Mouse (Mus musculus): ENCODE measurements around the gene Atraid. TPM values are rescaled to one million over a fixed set of nuclear protein-coding genes. Genes with fewer than 3 reads are reported as not detected.
"Not testable (repeated sequence)": the region's sequence is repeated elsewhere in the genome, so short reads cannot be mapped to it uniquely, and the experiment has no call there.

Gene Atraid
- total and polyA plus RNA-seq, 3 experiments = 58.0 to 88.7 (median 60.1) TPM

GRCm38 (mm10) chr5:31053728-31054127 is 5.6 kb downstream of the Atraid start:
- H3K27ac ChIP-seq (ENCODE audit: insufficient read depth, low read depth); dilution Hi-C loops (cut with MboI; ENCODE audit: extremely low pct_ligation_motif_present, extremely low pct_unique_long_range_greater_than_20kb, low sequenced_read_pairs); in situ Hi-C loops (cut with MboI; ENCODE audit: low pct_ligation_motif_present, low pct_unique_long_range_greater_than_20kb, low sequenced_read_pairs); DNase-seq (ENCODE audit: extremely low read depth); H3K9me3 ChIP-seq (replicated peaks; ENCODE audit: low read length); H3K27me3 ChIP-seq (replicated peaks): not testable (repeated sequence)
- TF ChIP-seq ZNF384 (IDR thresholded peaks at IDR 0.05; ENCODE audit: low read depth, low read length) = 0 out of 2 replicates have a peak, but pooled peaks have one; percentile 37
- Histone ChIP-seq H3K36me3 (replicated peaks in 1 of 2; ENCODE audit: control insufficient read depth in 1 of 2, insufficient read depth in 1 of 2, low read length in 1 of 2) (peaks cover 17 to 37% of the 10 kb centered on the region in 2 experiments), H3K4me2 (ENCODE audit: insufficient read depth, low read depth, poor library complexity, severe bottlenecking) (peak overlapping the region; percentile 57; the same call in 1 of the 2 replicates), H3K4me3 (replicated peaks in 1 of 3; ENCODE audit: low read depth in 2 of 3, low read length in 2 of 3, poor library complexity in 1 of 3) (peak overlapping the region in 2 of 3 experiments; percentile 82 to 86), H3K4me1 (ENCODE audit: control insufficient read depth in 1 of 2, insufficient read depth in 2 of 2) (peaks cover 3 to 35% of the 10 kb centered on the region in 2 experiments; a peak in 2 of 4 replicates), H3K9ac (ENCODE audit: insufficient read depth, low read depth) (peak overlapping the region; percentile 52; the same call in 1 of the 2 replicates), H3K79me2 (replicated peaks; ENCODE audit: control insufficient read depth, extremely low read depth, insufficient read depth, poor library complexity, severe bottlenecking) (peaks cover 24% of the 10 kb centered on the region)

GRCm38 (mm10) chr5:31054261-31055215 is 6.4 kb downstream of the Atraid start, which contains the start of gene Cad:
Cad (plus strand) TSS chr5:31054780.
- peak within 1 kb of the TSS; percentile 52 for H3K9ac ChIP-seq (ENCODE audit: insufficient read depth, low read depth)
- in situ Hi-C loops (cut with MboI; ENCODE audit: low pct_ligation_motif_present, low pct_unique_long_range_greater_than_20kb, low sequenced_read_pairs) (no loop called here), dilution Hi-C loops (cut with MboI; ENCODE audit: extremely low pct_ligation_motif_present, extremely low pct_unique_long_range_greater_than_20kb, low sequenced_read_pairs) (no loop called here)
- peak within 1 kb of the TSS; percentile 83 for H3K4me2 ChIP-seq (ENCODE audit: insufficient read depth, low read depth, poor library complexity, severe bottlenecking)
- peaks cover 24% of the 10 kb centered on the region for H3K79me2 ChIP-seq (replicated peaks; ENCODE audit: control insufficient read depth, extremely low read depth, insufficient read depth, poor library complexity, severe bottlenecking)
- peaks cover 3 to 35% of the 10 kb centered on the region in 2 experiments; a peak in 2 of 4 replicates for H3K4me1 ChIP-seq (ENCODE audit: control insufficient read depth in 1 of 2, insufficient read depth in 2 of 2)
- H3K9me3 ChIP-seq (replicated peaks; ENCODE audit: low read length) = no peaks in the 10 kb centered on the region
- peak; percentile 90 for DNase-seq (ENCODE audit: extremely low read depth)
- H3K36me3 ChIP-seq (replicated peaks in 1 of 2; ENCODE audit: control insufficient read depth in 1 of 2, insufficient read depth in 1 of 2, low read length in 1 of 2) = peaks cover 25 to 45% of the 10 kb centered on the region in 2 experiments
- H3K4me3 ChIP-seq (replicated peaks in 1 of 3; ENCODE audit: low read depth in 2 of 3, low read length in 2 of 3, poor library complexity in 1 of 3) = peak within 1 kb of the TSS; percentile 82 to 86 (median 82)
- H3K27ac ChIP-seq (ENCODE audit: insufficient read depth, low read depth) = peak within 1 kb of the TSS; percentile 20; the same call in 1 of the 2 replicates
- H3K27me3 ChIP-seq (replicated peaks) = no peaks in the 10 kb centered on the region
- TF ChIP-seq ZC3H11A (IDR thresholded peaks at IDR 0.05; ENCODE audit: low read depth, low read length) = no peak
- peak; percentile 95 for TF ChIP-seq POLR2A (IDR thresholded peaks at IDR 0.05; ENCODE audit: low read depth, low read length)
- peak; percentile 50 for TF ChIP-seq HCFC1 (IDR thresholded peaks at IDR 0.05; ENCODE audit: low read depth, low read length)
- no peak for TF ChIP-seq RCOR1 (conservative IDR thresholded peaks at IDR 0.05; ENCODE audit: low read depth, low read length)
- TF ChIP-seq MAFK (IDR thresholded peaks at IDR 0.05; ENCODE audit: insufficient replicate concordance, low read length) = no peak
- no peak for TF ChIP-seq JUND (conservative IDR thresholded peaks at IDR 0.05; ENCODE audit: low read depth, low read length)
- peak; percentile 56 for TF ChIP-seq USF1 (IDR thresholded peaks at IDR 0.05; ENCODE audit: low read depth, low read length)
- no peak for TF ChIP-seq CHD2 (IDR thresholded peaks at IDR 0.05; ENCODE audit: low read length)
- TF ChIP-seq BHLHE40 (IDR thresholded peaks at IDR 0.05; ENCODE audit: low read depth, low read length) = no peak
- TF ChIP-seq SMC3 (IDR thresholded peaks at IDR 0.05; ENCODE audit: low read depth, low read length) = no peak
- no peak; the same call in 1 of the 2 replicates for TF ChIP-seq IRF4 (IDR thresholded peaks at IDR 0.05; ENCODE audit: low read depth, low read length)
- 0 out of 2 replicates have a peak, but pooled peaks have one; percentile 4 for TF ChIP-seq ELF1 (IDR thresholded peaks at IDR 0.05; ENCODE audit: low read depth, low read length)
- peak; percentile 99 for TF ChIP-seq MXI1 (IDR thresholded peaks at IDR 0.05; ENCODE audit: low read depth, low read length)
- TF ChIP-seq TCF12 (IDR thresholded peaks at IDR 0.05; ENCODE audit: low read depth, low read length) = peak; percentile 88
- TF ChIP-seq POLR2AphosphoS2 (IDR thresholded peaks at IDR 0.05; ENCODE audit: low read depth, low read length) = no peak
- TF ChIP-seq E2F4 (IDR thresholded peaks at IDR 0.05; ENCODE audit: insufficient replicate concordance, low read depth, low read length) = no peak
- no peak for TF ChIP-seq GABPA (IDR thresholded peaks at IDR 0.05; ENCODE audit: insufficient replicate concordance, low read depth, low read length)
- TF ChIP-seq NELFE (IDR thresholded peaks at IDR 0.05; ENCODE audit: low read depth, low read length) = peak; percentile 90
- TF ChIP-seq CTCF (conservative IDR thresholded peaks at IDR 0.05 in 1 of 2, IDR thresholded peaks at IDR 0.05 in 1 of 2; ENCODE audit: low read depth in 2 of 2, low read length in 2 of 2) = peak in 1 of 2 experiments; percentile 26; a peak in 2 of 4 replicates
- 0 out of 2 replicates have a peak, but pooled peaks have one; percentile 46 for TF ChIP-seq TBP (conservative IDR thresholded peaks at IDR 0.05; ENCODE audit: low read depth, low read length)
- peak; percentile 86 for TF ChIP-seq NRF1 (IDR thresholded peaks at IDR 0.05; ENCODE audit: low read depth, low read length)
- no peak for TF ChIP-seq RAD21 (IDR thresholded peaks at IDR 0.05; ENCODE audit: low read depth, low read length)
- peak; percentile 97 for TF ChIP-seq MAX (IDR thresholded peaks at IDR 0.05; ENCODE audit: low read length)
- no peak for TF ChIP-seq MAZ (IDR thresholded peaks at IDR 0.05; ENCODE audit: low read depth, low read length)
- TF ChIP-seq ZKSCAN1 (IDR thresholded peaks at IDR 0.05; ENCODE audit: borderline replicate concordance, low read depth, low read length) = no peak
- TF ChIP-seq JUN (IDR thresholded peaks at IDR 0.05; ENCODE audit: insufficient read depth, low read depth, low read length) = no peak
- TF ChIP-seq ZNF384 (IDR thresholded peaks at IDR 0.05; ENCODE audit: low read depth, low read length) = no peak
- 0 out of 2 replicates have a peak, but pooled peaks have one; percentile 4 for TF ChIP-seq SIN3A (IDR thresholded peaks at IDR 0.05; ENCODE audit: low read length)
- TF ChIP-seq EP300 (IDR thresholded peaks at IDR 0.05; ENCODE audit: low read length) = no peak
- TF ChIP-seq USF2 (conservative IDR thresholded peaks at IDR 0.05; ENCODE audit: low read depth, low read length) = no peak
